In genomic region chr6:72097181-72097995, GRCm38 (mm10) we compare ENCODE assay signal across 8 mouse cellular contexts. TPM values are rescaled to one million over a fixed set of nuclear protein-coding genes. Genes with fewer than 3 reads are reported as not detected.
A peak's percentile ranks its signal among the peaks of the same experiment; 100 is the strongest.
DNase-seq lines count a peak whose midpoint lies in the region; ATAC-seq and TF ChIP-seq lines count a peak whose summit lies in the region.

TSS of gene St3gal5 (plus strand) at chr6:72097592.

- peak within 1 kb of the TSS; percentile 83 for H3K9ac ChIP-seq in heart, embryonic 15.5 days
- H3K9ac ChIP-seq in liver, embryonic 14.5 days (replicated peaks): peak within 1 kb of the TSS; percentile 91
- H3K9ac ChIP-seq in stomach, embryonic 15.5 days: peak within 1 kb of the TSS; percentile 83

- TF ChIP-seq CTCF in liver, embryonic 14.5 days (IDR thresholded peaks at IDR 0.05; ENCODE audit: low read depth): peak; percentile 47; the same call in 1 of the 2 replicates

- peak; percentile 62 to 74 for DNase-seq in CD8-positive naive resting alpha-beta T cell, adult 2 months (ENCODE audit: low read depth in 2 of 2, low spot score in 2 of 2)
- DNase-seq in c-Kit-negative CD71-positive TER-119-positive erythroid progenitor cells, embryonic 14.5 days (ENCODE audit: low read depth, low spot score): peak; percentile 81
- DNase-seq in forebrain, embryonic 10.5 days (ENCODE audit: extremely low spot score, low spot score): peak; percentile 93
- peak; percentile 91 to 94 for DNase-seq in kidney, postnatal 25 days
- DNase-seq in liver, embryonic 14.5 days (ENCODE audit: low read depth in 3 of 3, low spot score in 3 of 3): peak; percentile 90 to 92 (median 91)
- peak; percentile 96 for DNase-seq in neural tube, embryonic 10.5 days (ENCODE audit: extremely low spot score, low spot score)

- peak within 1 kb of the TSS; percentile 95 for H3K4me2 ChIP-seq in heart, embryonic 15.5 days
- H3K4me2 ChIP-seq in liver, embryonic 14.5 days (ENCODE audit: low read depth): peak within 1 kb of the TSS; percentile 71
- peak within 1 kb of the TSS; percentile 97 for H3K4me2 ChIP-seq in stomach, embryonic 15.5 days

- peak within 1 kb of the TSS; percentile 68 for H3K4me3 ChIP-seq in forebrain, embryonic 10.5 days
- H3K4me3 ChIP-seq in heart, embryonic 15.5 days: peak within 1 kb of the TSS; percentile 80
- peak within 1 kb of the TSS; percentile 84 to 99 for H3K4me3 ChIP-seq in liver, embryonic 14.5 days (ENCODE audit: insufficient read depth in 1 of 2, low read depth in 2 of 2, low read length in 2 of 2)
- peak within 1 kb of the TSS; percentile 86 for H3K4me3 ChIP-seq in stomach, embryonic 15.5 days (replicated peaks)

- peak; percentile 98 for ATAC-seq in heart, embryonic 15.5 days (replicated peaks; ENCODE audit: insufficient number of reproducible peaks, insufficient read depth, low FRiP score, low read depth)
- ATAC-seq in liver, embryonic 14.5 days (ENCODE audit: insufficient read depth): peak; percentile 86
- ATAC-seq in stomach, embryonic 15.5 days (ENCODE audit: insufficient read depth, low FRiP score, low read depth): peak; percentile 94

- H3K4me1 ChIP-seq in forebrain, embryonic 10.5 days: peaks cover 60% of the 10 kb centered on the region
- peaks cover 58% of the 10 kb centered on the region for H3K4me1 ChIP-seq in heart, embryonic 15.5 days (replicated peaks)
- peaks cover 29 to 54% of the 10 kb centered on the region in 2 experiments for H3K4me1 ChIP-seq in liver, embryonic 14.5 days (replicated peaks; ENCODE audit: control insufficient read depth in 2 of 2, insufficient read depth in 2 of 2, low read length in 1 of 2)
- H3K4me1 ChIP-seq in stomach, embryonic 15.5 days: peaks cover 34% of the 10 kb centered on the region

- TF ChIP-seq EP300 in liver, embryonic 14.5 days (IDR thresholded peaks at IDR 0.05; ENCODE audit: low read depth): no peak

- H3K27ac ChIP-seq in forebrain, embryonic 10.5 days: peak within 1 kb of the TSS; percentile 94
- H3K27ac ChIP-seq in heart, embryonic 15.5 days: peak within 1 kb of the TSS; percentile 84
- peak within 1 kb of the TSS; percentile 87 for H3K27ac ChIP-seq in liver, embryonic 14.5 days
- peak within 1 kb of the TSS; percentile 82 for H3K27ac ChIP-seq in stomach, embryonic 15.5 days

- no peaks in the 10 kb centered on the region for H3K9me3 ChIP-seq in forebrain, embryonic 10.5 days
- no peaks in the 10 kb centered on the region for H3K9me3 ChIP-seq in heart, embryonic 15.5 days (replicated peaks)
- H3K9me3 ChIP-seq in liver, embryonic 14.5 days (ENCODE audit: control insufficient read depth, low read length): no peaks in the 10 kb centered on the region
- no peaks in the 10 kb centered on the region for H3K9me3 ChIP-seq in stomach, embryonic 15.5 days

- H3K36me3 ChIP-seq in forebrain, embryonic 10.5 days (replicated peaks): no peaks in the 10 kb centered on the region
- no peaks in the 10 kb centered on the region for H3K36me3 ChIP-seq in heart, embryonic 15.5 days
- H3K36me3 ChIP-seq in liver, embryonic 14.5 days (replicated peaks; ENCODE audit: control insufficient read depth, insufficient read depth, low read depth): peaks cover under 1% of the 10 kb centered on the region
- H3K36me3 ChIP-seq in stomach, embryonic 15.5 days: no peaks in the 10 kb centered on the region

- WGBS in forebrain, embryonic 10.5 days: under 1% methylated on average over 75 of the region's 81 CpGs
- under 1% methylated on average over 72 of the region's 81 CpGs for WGBS in heart, embryonic 15.5 days
- WGBS in liver, embryonic 14.5 days (ENCODE audit: insufficient replicate concordance): under 1% methylated on average over 80 of the region's 81 CpGs
- WGBS in stomach, embryonic 15.5 days: under 1% methylated on average over 79 of the region's 81 CpGs

- 0 out of 2 replicates have a peak, but pooled peaks cover 5% of the 10 kb centered on the region for H3K27me3 ChIP-seq in forebrain, embryonic 10.5 days (ENCODE audit: poor library complexity, severe bottlenecking)
- H3K27me3 ChIP-seq in heart, embryonic 15.5 days: no peaks in the 10 kb centered on the region
- no peaks in the 10 kb centered on the region for H3K27me3 ChIP-seq in liver, embryonic 14.5 days (ENCODE audit: control insufficient read depth, insufficient read depth, low read length)
- H3K27me3 ChIP-seq in stomach, embryonic 15.5 days (replicated peaks): no peaks in the 10 kb centered on the region

RNA-seq across cellular contexts. Expression of gene St3gal5, which starts in this region (rescaled TPM):
- 36.9 and 38.9 TPM in 2 replicates for polyA plus RNA-seq in forebrain, embryonic 10.5 days (2016; fragmentation: Nextera tagmentation; extraction: Ambion mirVana)
- 43.3 and 48.2 TPM in 2 replicates for polyA plus RNA-seq in heart, embryonic 15.5 days (2015; fragmentation: Nextera tagmentation; extraction: Ambion mirVana)
- 94.7 and 121 TPM in 2 replicates for polyA plus RNA-seq in liver, embryonic 14.5 days (2012; rRNA removed)
- 123 and 139 TPM in 2 replicates for polyA plus RNA-seq in liver, embryonic 14.5 days (2014; fragmentation: Nextera tagmentation; extraction: Ambion mirVana)
- polyA plus RNA-seq in stomach, embryonic 15.5 days (2015; fragmentation: Nextera tagmentation; extraction: Ambion mirVana): 29.2 and 38.2 TPM in 2 replicates

Comparison
In these comparisons a context has a peak if more than half of its experiments do, and no peak if none do; other contexts are left out.
1. Peak in every context shown above with its lines: DNase-seq, ATAC-seq, H3K4me3 ChIP-seq and H3K27ac ChIP-seq.